Mouse (Mus musculus): ENCODE measurements at regions not wholly inside any gene's neighbourhood (a gene's known extent, or its start where the extent isn't known, plus 50 kb on each side); places are given as distances from the start of the nearest gene placed in this dataset.

GRCm38 (mm10) chr9:73331066-73331465, 217.8 kb downstream of the Rsl24d1 start:
- no peak for DNase-seq

DNA sequence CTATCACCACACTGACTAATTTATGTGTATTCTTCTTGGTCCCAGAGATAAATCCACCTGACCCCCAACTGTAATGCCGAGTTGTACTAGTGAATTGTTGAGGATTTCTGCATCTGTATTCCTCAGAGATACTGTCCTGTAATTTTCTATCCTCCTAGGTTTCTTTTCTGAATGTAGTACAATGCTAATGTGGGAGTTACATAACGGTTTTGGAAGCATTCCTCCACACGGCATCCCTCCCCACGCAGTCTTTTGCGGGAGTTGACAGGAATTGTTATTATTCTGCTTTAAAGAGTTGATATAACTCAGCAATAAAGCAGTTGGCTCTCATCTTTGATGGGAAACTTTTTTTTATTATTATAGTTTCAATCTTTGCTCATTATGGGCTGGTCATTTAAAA, 222.8 kb downstream of the Rsl24d1 start:
- DNase-seq: no peak

- no peak for DNase-seq
These were observed 224.0 kb downstream of the Rsl24d1 start for GRCm38 (mm10) chr9:73337045-73337740.

DNA sequence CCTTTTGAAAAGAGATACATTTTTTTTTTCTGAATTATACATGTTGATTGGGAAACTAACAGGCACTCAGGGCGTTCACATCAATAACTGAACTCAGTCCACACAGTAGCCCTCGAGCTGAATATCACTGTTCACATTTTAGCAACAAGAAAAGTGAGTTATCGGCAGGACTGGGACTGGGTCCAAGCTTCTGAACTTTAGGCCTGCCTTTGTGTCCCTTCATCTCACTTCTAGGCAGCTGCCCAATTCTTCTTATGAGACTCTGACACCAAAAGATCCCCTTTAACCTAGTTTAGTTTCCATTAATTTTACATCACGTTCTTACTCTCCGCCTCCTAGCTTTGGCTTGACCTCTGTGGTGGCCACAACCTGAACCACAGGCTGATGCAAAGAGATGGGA, 242.7 kb downstream of the Rsl24d1 start:
- no peak for DNase-seq

GRCm38 (mm10) chr9:73358968-73359367, 245.7 kb downstream of the Rsl24d1 start:
- DNase-seq: no peak

- no peak for DNase-seq
These were observed 267.5 kb downstream of the Rsl24d1 start for GRCm38 (mm10) chr9:73380768-73381167.

DNA sequence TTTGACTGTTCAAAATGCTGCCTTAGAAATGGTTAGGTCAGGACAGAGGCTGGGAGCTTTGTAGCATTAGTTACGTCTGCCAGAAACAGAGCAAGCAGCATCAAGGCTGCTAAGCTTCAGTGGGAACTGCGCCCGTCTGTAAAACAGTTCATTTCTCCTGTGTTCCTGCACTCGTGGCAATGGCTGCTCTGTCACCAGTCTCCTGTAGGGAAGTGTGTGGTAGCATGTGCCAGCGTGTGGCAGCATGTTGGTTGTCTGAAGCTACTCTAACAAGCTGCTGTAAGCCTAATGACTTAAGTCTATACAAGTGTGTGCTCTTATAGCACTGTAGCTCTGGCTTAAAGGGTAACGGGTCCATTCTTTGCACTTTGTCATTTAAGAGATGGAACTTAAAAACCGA, 278.8 kb downstream of the Rsl24d1 start:
- no peak for DNase-seq

- no peak for DNase-seq
These were observed 300.2 kb downstream of the Rsl24d1 start for GRCm38 (mm10) chr9:73413367-73413930.

DNA sequence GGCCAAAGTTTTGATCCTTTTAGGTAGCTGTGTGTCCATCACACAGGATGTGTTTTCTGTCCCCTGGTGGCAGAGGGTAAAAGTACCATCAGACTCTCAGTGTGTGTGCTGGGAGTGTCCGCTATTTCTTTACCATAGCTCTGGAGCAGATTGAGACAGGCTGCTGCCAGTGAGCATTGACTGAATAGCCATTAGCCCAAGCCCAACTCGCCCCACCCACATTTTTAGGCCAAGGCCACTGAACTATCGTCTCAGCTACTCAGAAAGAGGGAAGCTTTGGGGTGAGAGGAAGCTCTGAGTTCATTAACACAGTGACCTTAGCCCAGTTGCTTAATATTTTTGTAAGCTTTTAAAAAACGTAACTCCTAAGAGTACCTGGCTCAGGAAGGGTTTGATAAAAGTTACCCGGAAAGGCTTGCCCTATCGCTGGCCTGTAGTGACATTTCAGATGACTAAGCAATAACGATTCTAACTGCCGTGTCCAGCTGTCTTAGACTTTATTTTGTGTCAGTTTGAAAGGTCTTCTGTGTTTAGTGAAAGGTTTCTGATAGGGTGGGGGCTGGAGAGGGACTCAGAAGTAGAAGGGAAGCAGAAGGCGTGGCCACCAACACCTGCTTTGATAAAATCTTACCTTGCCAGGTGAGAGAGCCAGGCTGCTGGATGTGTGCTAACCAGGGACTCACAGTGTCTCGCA, 303.0 kb downstream of the Rsl24d1 start:
- no peak for DNase-seq

Measured in cerebellum, adult 9-11 months (tissue).